Mouse (Mus musculus): ENCODE measurements at regions not wholly inside any gene's neighbourhood (a gene's known extent, or its start where the extent isn't known, plus 50 kb on each side); places are given as distances from the start of the nearest gene placed in this dataset.

DNA sequence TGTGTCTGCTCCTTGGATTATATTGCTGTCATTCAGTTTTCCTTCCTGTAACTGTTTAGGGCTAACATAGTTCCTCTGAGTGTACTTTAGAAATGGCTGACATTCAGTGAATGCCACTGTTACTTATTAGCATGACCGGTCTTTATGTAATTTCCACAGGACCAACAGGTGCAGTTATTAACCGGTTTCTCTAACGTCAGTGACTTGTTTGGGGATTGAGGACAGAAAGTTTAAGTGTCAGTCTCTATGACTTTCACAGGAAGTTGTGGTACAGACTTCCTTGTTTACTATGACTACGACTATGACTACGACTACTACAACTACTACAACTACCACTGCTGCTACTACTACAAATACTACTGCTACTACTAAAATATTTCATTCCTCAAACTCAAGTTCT is 170.4 kb upstream of the Ptger4 start:
- peak; percentile 56 for DNase-seq (ENCODE audit: low read depth, low spot score)

GRCm38 (mm10) chr15:5416031-5416430 is 172.0 kb upstream of the Ptger4 start:
- DNase-seq (ENCODE audit: low read depth, low spot score): no peak

GRCm38 (mm10) chr15:5426641-5427040 is 182.7 kb upstream of the Ptger4 start:
- DNase-seq (ENCODE audit: low read depth, low spot score): no peak

DNA sequence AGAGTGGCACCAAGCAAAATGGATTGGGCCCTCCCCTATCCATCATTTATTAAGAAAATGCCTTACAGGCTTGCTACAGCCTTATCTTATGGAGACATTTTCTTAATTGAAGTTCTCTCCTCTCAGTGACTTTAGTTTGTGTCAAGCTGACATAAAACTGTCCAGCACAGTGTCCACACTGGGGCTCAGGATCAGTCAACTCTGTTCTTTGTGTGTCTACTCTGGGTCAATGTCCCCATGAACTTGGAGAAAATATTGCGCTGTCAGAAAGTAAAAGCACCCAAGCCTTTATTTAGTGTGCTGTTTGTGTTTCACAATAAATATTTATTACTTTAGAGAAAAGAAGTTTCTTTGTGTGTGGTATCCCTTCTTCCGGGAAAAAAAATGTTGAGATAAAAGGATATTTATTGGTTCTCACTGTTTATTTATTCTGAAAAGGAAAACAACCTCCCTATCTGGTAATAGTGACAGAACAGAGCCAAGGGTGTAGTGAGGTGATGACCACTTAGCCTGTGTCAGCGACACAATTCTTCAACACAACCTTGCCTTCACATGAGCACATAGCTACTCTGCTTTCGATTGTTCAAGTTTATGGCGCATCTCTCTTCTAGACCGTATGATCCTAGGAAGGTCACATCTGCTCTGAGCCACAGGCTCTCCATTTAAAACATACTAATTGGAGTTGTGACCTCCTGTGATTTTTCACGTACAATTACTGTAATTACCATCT is 183.5 kb upstream of the Ptger4 start:
- no peak for DNase-seq (ENCODE audit: low read depth, low spot score)

DNA sequence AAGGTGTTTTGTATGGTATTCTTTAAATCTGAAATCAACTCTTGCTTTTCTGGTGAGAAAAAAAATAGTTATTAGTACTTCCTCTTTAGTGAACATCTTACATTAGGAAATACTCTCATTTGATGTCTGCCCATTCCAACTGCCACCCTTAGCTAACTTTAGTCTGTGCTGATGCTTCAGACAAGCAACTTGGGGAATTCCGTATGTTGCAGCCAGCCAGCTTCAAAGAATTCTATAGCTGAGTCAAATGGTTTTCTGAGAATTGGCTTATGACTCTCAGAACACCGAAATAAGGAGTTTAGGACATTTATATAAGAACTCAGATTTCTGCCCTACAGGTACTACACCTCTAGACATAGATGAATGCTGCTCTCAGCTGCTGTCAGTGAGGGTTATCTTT is 188.0 kb upstream of the Ptger4 start:
- DNase-seq (ENCODE audit: low read depth, low spot score): no peak

- no peak for DNase-seq (ENCODE audit: low read depth, low spot score)
Observed at GRCm38 (mm10) chr15:5437020-5437419, 193.0 kb upstream of the Ptger4 start.

DNA sequence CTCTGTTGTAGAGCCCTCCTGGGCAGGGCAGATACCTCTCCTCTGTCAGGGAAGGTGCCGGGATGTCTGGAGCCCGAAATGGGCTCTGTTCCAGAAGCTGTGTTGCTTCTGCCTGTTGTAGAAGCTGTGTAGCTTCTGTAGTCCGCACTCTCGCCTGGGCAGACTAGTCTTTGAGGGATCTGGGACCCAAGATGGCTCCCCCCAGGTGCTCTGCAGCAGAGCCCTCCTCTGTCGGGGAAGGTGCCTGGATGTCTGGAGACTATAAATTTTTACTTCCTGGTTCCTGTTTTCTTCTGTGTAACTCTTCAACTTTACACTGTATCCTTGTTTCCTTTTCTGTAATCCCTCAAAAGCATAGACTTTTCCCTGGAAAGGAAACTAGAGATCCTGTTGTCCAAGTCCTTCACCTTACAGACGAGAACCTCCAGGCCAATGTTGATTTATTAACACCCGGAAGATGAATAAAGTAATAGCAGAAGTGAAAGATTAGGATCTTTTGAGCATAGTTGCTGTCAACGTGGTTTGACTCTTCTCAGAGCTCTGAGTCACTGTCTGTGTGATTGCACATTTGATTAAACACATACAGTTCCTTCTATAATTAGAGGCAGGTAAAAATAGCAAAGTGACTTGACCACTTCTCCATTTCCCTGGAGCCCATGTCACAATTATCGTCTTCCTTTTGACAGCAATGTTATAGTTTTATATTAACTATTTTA is 202.2 kb upstream of the Ptger4 start:
- peak; percentile 47 for DNase-seq (ENCODE audit: low read depth, low spot score)

- DNase-seq (ENCODE audit: low read depth, low spot score): peak; percentile 22
Observed at GRCm38 (mm10) chr15:5446756-5447314, 202.8 kb upstream of the Ptger4 start.

GRCm38 (mm10) chr15:5447707-5448496 is 203.9 kb upstream of the Ptger4 start:
- DNase-seq (ENCODE audit: low read depth, low spot score): no peak

DNA sequence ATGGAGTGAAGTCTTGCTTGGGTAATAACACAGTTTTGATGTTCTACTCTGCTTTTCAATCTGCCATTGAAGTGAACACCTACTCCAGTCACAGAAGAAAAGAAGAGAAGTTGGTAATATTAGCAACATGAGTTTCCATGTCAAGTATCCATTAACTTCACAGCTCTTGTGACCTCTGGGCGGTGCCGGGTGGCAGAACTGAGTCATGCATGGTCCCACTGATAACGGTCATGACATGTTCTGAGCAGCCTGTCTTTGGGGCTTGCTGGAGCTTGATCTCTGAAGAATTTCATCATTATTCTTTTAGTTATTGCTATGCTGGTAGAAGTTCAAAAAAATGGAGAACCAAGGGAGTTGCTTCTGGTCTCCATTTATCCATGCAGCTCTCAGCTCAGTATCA is 215.1 kb upstream of the Ptger4 start:
- DNase-seq (ENCODE audit: low read depth, low spot score): no peak

DNA sequence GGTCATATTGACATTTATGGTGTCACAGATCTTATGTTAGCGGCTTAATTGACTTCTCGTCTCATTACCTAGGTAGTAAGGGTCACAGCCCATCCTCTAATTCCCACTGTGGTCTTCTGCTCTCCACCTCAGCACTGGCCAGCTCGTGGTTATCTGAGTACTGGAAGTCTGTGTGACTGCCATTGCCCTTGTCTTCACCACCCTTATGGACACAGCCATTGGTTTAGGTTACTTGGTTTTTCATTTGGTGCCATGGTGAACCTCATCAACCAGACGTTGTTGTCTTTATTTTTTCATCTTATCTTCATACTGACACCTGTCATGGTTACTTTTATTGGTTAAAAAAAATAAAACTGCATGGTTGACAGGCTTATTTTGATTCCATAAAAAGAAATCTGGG is 215.6 kb upstream of the Ptger4 start:
- DNase-seq (ENCODE audit: low read depth, low spot score): no peak

- DNase-seq (ENCODE audit: low read depth, low spot score): no peak
Observed at GRCm38 (mm10) chr15:5462651-5463050, 218.7 kb upstream of the Ptger4 start.

DNA sequence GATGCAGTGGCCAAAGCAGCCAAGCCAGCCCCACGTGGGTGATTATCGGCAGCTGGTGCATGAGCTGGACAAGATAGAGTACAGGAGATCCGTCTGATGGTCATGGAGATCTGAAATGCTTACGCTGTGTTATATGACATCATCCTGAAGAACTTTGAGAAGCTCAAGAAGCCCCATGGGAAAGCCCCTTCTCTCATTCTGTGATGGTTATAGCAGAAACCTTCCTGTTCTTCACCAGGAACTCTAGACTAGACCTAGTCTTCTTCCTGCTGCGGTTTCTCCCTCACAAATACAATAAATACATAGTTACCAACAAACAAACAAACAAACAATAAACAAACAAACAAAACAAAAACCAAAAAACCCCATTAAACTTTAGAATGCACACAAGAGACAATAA is 220.7 kb upstream of the Ptger4 start:
- peak; percentile 37 for DNase-seq (ENCODE audit: low read depth, low spot score)

DNA sequence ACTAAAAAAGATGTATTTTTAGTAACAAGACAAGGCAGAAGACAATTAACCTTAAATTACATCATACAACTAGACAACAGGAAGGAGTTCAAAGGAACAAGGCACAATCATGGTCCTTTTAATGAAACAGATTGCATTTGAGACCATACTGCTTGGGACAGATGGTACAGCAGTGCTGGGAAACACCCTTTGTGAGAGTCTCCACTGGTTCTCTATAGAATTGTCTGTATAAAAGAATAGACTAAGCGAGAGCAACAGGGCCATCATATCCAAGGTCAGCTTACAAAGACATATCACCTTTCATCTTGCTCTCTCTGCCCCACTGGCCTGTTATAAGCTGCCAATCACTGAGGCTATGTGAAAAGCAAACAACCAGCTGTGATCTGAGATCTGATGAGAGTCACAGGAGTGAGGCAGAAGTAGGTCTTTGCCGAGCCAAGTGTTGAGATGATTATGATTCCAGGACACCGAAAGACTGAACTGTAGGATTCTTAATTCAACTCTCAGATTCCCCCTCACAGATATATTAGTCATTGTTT is 224.6 kb upstream of the Ptger4 start:
- no peak for DNase-seq (ENCODE audit: low read depth, low spot score)

DNA sequence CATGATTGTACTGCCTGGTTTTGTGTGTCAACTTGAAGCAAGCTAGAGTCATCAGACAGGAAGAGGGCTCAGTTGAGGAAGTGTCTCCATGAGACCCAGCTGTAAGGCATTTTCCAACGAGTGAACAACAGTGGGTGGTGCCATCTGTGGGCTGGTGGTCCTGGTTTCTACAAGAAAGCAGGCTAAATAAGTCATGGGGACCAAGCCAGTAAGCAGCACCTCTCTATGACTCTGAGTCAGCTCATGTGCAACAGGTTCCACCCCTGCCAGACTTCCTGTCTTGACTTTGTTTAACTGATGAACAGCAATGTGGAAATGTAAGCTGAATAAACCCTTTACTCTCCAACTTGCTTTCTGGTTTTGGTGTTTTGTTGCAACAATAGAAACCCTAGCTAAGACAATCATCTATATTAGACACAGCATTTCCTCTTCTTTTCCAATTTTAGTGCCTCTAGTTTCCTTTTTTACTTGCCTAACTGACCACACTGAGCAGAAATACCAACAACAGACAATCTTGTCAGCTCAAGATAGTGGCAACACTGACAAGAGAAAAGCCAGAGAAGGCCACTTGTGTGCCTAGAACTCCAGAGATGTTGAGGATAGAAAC is 231.5 kb upstream of the Ptger4 start:
- DNase-seq (ENCODE audit: low read depth, low spot score): no peak

DNA sequence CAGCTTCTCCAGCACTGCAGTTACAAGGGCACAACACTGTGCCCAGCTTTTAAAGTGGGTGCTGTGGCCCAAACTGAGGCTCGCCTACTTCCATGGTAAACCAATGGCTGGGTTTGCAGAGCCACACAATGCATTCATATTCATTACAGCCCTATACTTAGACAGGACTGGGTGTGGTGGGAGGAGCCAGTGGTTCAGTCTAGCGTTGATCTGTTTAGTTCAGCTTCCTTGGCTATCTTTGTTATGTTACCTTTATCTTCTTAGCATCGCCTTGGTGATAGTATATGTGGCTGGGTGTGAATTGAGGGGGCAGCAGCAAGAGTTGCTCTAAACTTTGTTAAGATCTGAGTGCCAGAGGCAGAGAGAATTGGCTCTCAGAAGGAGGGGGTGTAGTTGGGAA is 249.3 kb upstream of the Ptger4 start:
- DNase-seq (ENCODE audit: low read depth, low spot score): no peak

GRCm38 (mm10) chr15:5495187-5495849 is 251.3 kb upstream of the Ptger4 start:
- no peak for DNase-seq (ENCODE audit: low read depth, low spot score)

DNA sequence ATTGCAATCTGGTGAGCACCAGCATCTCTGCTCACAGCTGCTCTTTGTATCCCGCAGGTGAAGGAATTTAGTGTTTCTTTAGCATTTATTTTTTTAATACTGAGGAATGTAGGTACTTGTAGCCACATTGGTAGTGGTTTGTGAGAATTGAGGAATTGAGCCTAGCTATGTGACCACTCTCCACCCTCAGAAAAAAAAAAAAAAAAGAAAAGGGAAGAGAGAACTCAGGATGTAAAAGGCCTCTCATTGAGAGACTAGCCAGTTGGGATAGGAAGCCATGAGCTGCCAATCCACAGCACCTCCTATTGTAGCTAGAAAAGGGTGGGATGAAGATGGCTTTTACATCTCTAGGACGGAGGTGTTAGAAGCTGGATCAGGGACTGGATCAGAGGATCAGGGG is 252.0 kb upstream of the Ptger4 start:
- DNase-seq (ENCODE audit: low read depth, low spot score): no peak

DNA sequence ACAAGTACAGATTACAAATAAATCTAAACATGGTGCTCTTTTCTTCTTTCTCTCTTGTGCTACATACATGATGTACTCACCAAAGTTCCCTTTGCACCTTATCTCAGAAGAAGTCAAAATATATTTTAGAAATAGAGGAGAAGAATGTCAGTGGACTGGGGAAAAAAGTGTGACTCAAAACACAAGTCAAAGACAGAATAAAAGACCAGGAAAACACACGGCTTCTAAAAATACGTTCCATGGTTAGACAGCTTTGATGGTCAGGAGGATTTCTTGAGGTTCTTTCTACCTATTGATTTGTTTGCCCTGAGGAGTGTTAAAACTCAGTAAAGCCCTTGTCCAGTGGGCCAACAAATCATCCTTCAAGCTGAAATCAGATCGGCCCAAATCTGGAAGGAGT is 260.5 kb upstream of the Ptger4 start:
- no peak for DNase-seq (ENCODE audit: low read depth, low spot score)

GRCm38 (mm10) chr15:5506848-5507544 is 263.0 kb upstream of the Ptger4 start:
- DNase-seq (ENCODE audit: low read depth, low spot score): no peak

Data from CD4-positive helper T cell, adult 2 months (primary cell).